Mouse (Mus musculus): Measurements from ENCODE around the gene Prorsd1. TPM values are rescaled to one million over a fixed set of nuclear protein-coding genes. Genes with fewer than 3 reads are reported as not detected.

Prorsd1 gene
- polyA plus RNA-seq, 1 experiment: 1.4 TPM

- no peak overlapping the region for H3K27ac ChIP-seq (ENCODE audit: insufficient read depth, low read length)
- DNase-seq (ENCODE audit: low read depth in 1 of 2, low spot score in 2 of 2): no peak
- peaks cover 20% of the 10 kb centered on the region for H3K36me3 ChIP-seq (ENCODE audit: control insufficient read depth, insufficient read depth, low read length)
- no peaks in the 10 kb centered on the region for H3K4me1 ChIP-seq (ENCODE audit: control insufficient read depth, insufficient read depth, insufficient read length)
- TF ChIP-seq CTCF (IDR thresholded peaks at IDR 0.05; ENCODE audit: extremely low read depth, insufficient read depth, insufficient read length, insufficient replicate concordance) (no peak), POLR2A (IDR thresholded peaks at IDR 0.05; ENCODE audit: low read depth, low read length) (no peak)
- 92% methylated on average over 1 of the region's 1 CpGs for WGBS
- no peaks in the 10 kb centered on the region for H3K27me3 ChIP-seq (ENCODE audit: control insufficient read depth, insufficient read depth, low read length)
- H3K4me3 ChIP-seq (ENCODE audit: extremely low read depth, insufficient read depth, insufficient read length): no peak overlapping the region
Observed at GRCm38 (mm10) chr11:29538201-29538600, 23.4 kb upstream of the Prorsd1 start.

- Histone ChIP-seq H3K27me3 (ENCODE audit: control insufficient read depth, insufficient read depth, low read length) (no peaks in the 10 kb centered on the region), H3K36me3 (ENCODE audit: control insufficient read depth, insufficient read depth, low read length) (peaks cover 7% of the 10 kb centered on the region), H3K4me1 (ENCODE audit: control insufficient read depth, insufficient read depth, insufficient read length) (peaks cover 2% of the 10 kb centered on the region; the same call in 1 of the 2 replicates), H3K4me3 (ENCODE audit: extremely low read depth, insufficient read depth, insufficient read length) (peak within 1 kb of the TSS; percentile 83), H3K27ac (ENCODE audit: insufficient read depth, low read length) (peak within 1 kb of the TSS; percentile 67)
- peak; percentile 64 for TF ChIP-seq POLR2A (IDR thresholded peaks at IDR 0.05; ENCODE audit: low read depth, low read length)
- no peak for TF ChIP-seq CTCF (IDR thresholded peaks at IDR 0.05; ENCODE audit: extremely low read depth, insufficient read depth, insufficient read length, insufficient replicate concordance)
- 3% methylated on average over 47 of the region's 47 CpGs for whole genome bisulfite sequencing
- DNase-seq (ENCODE audit: low read depth in 1 of 2, low spot score in 2 of 2): peak; percentile 37 to 51
Observed at GRCm38 (mm10) chr11:29525988-29526794, 11.4 kb upstream of the Prorsd1 start, which contains the start of gene Mtif2. Mtif2 (plus strand) TSS chr11:29526408.

GRCm38 (mm10) chr11:29514325-29514681 is 530 bp downstream of the Prorsd1 start:
- Histone ChIP-seq H3K27me3 (ENCODE audit: control insufficient read depth, insufficient read depth, low read length) (no peaks in the 10 kb centered on the region), H3K4me1 (ENCODE audit: control insufficient read depth, insufficient read depth, insufficient read length) (peaks cover 3% of the 10 kb centered on the region), H3K36me3 (ENCODE audit: control insufficient read depth, insufficient read depth, low read length) (peaks cover 11% of the 10 kb centered on the region), H3K4me3 (ENCODE audit: extremely low read depth, insufficient read depth, insufficient read length) (peak overlapping the region; percentile 71), H3K27ac (ENCODE audit: insufficient read depth, low read length) (peak overlapping the region; percentile 69)
- TF ChIP-seq POLR2A (IDR thresholded peaks at IDR 0.05; ENCODE audit: low read depth, low read length) (no peak), CTCF (IDR thresholded peaks at IDR 0.05; ENCODE audit: extremely low read depth, insufficient read depth, insufficient read length, insufficient replicate concordance) (no peak)
- 3% methylated on average over 10 of the region's 10 CpGs for WGBS
- peak in 1 of 2 experiments; percentile 15 for DNase-seq (ENCODE audit: low read depth in 1 of 2, low spot score in 2 of 2)

DNA sequence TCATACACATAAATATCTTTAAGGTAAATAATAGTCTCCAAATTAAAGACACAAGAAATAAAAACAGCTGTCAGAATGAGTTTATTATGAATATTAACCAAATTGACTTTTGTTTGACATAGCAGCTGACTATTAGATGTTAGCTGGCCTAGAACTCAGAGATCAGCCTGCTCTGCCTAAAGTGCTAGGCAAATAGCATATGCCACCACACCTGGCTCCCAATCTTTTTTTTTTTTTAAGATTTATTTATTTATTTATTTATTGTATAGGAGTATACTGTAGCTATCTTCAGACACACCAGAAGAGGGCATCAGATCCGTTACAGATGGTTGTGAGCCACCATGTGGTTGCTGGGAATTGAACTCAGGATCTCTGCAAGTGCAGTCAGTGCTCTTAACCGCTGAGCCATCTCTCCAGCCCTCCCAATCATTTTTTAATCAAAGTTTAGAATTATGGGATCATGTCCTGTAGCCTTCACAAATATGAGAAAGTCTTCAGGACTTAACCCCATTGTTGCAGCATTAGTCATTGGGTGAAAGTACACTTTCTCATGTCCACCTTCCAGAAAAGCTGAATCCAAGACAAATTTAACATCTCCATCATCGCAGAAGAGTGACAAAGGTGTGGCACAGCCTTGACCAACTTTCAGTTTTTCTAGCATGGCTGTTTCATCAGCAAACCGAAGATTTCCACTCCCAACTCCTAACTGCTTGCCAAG is 1.9 kb downstream of the Prorsd1 start:
- Histone ChIP-seq H3K27me3 (ENCODE audit: control insufficient read depth, insufficient read depth, low read length) (no peaks in the 10 kb centered on the region), H3K4me1 (ENCODE audit: control insufficient read depth, insufficient read depth, insufficient read length) (peaks cover 3% of the 10 kb centered on the region), H3K4me3 (ENCODE audit: extremely low read depth, insufficient read depth, insufficient read length) (no peak overlapping the region; the same call in 1 of the 2 replicates), H3K27ac (ENCODE audit: insufficient read depth, low read length) (no peak overlapping the region), H3K36me3 (ENCODE audit: control insufficient read depth, insufficient read depth, low read length) (peaks cover 12% of the 10 kb centered on the region)
- TF ChIP-seq CTCF (IDR thresholded peaks at IDR 0.05; ENCODE audit: extremely low read depth, insufficient read depth, insufficient read length, insufficient replicate concordance) (no peak), POLR2A (IDR thresholded peaks at IDR 0.05; ENCODE audit: low read depth, low read length) (no peak)
- DNase-seq (ENCODE audit: low read depth in 1 of 2, low spot score in 2 of 2): no peak
- 90% methylated on average over 4 of the region's 4 CpGs for WGBS

GRCm38 (mm10) chr11:29509421-29509820 is 5.4 kb downstream of the Prorsd1 start:
- TF ChIP-seq CTCF (IDR thresholded peaks at IDR 0.05; ENCODE audit: extremely low read depth, insufficient read depth, insufficient read length, insufficient replicate concordance) (no peak), POLR2A (IDR thresholded peaks at IDR 0.05; ENCODE audit: low read depth, low read length) (no peak)
- no peak overlapping the region for H3K4me3 ChIP-seq (ENCODE audit: extremely low read depth, insufficient read depth, insufficient read length)
- no peak overlapping the region for H3K27ac ChIP-seq (ENCODE audit: insufficient read depth, low read length)
- no peaks in the 10 kb centered on the region for H3K27me3 ChIP-seq (ENCODE audit: control insufficient read depth, insufficient read depth, low read length)
- no peak for DNase-seq (ENCODE audit: low read depth in 1 of 2, low spot score in 2 of 2)
- peaks cover 12% of the 10 kb centered on the region for H3K36me3 ChIP-seq (ENCODE audit: control insufficient read depth, insufficient read depth, low read length)
- 98% methylated on average over 1 of the region's 1 CpGs for WGBS
- H3K4me1 ChIP-seq (ENCODE audit: control insufficient read depth, insufficient read depth, insufficient read length): peaks cover 3% of the 10 kb centered on the region

DNA sequence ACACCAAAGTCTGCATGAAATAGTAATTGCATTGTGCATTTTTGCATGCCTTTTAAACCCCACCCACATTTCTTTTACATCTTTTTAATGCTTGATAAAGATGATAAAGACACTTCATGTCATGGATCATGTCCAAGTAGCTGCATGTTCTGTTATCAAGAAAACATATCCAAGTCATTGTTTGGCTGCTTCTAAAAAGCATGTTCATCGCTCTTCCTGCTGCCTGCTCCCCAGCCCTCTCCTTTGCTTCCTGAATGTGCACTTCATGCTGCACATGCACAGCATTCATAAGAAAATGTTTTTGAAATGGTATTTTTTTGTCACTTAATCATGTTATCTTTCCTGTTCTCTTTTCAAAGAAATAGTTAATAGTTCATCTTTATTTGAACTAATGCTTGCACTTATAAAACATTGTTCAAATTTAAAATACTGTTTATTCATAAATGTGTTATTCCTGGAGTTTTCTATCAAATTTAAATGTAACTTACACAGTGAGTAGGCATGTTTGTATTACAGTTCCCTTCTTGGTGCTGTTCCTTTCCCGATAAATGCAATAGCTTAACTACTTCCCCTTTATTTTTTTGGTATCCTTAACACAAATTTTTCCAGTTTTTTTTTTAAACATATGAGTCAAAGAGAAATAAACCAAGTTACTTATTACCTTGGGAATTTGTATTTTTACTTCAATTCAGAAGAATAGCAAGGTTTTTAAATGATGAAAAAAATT is 9.8 kb downstream of the Prorsd1 start:
- no peak for DNase-seq (ENCODE audit: low read depth in 1 of 2, low spot score in 2 of 2)
- Histone ChIP-seq H3K4me3 (ENCODE audit: extremely low read depth, insufficient read depth, insufficient read length) (no peak overlapping the region), H3K36me3 (ENCODE audit: control insufficient read depth, insufficient read depth, low read length) (0 out of 2 replicates have a peak, but pooled peaks cover 1% of the 10 kb centered on the region), H3K4me1 (ENCODE audit: control insufficient read depth, insufficient read depth, insufficient read length) (no peaks in the 10 kb centered on the region), H3K27me3 (ENCODE audit: control insufficient read depth, insufficient read depth, low read length) (no peaks in the 10 kb centered on the region), H3K27ac (ENCODE audit: insufficient read depth, low read length) (no peak overlapping the region)
- TF ChIP-seq POLR2A (IDR thresholded peaks at IDR 0.05; ENCODE audit: low read depth, low read length) (no peak), CTCF (IDR thresholded peaks at IDR 0.05; ENCODE audit: extremely low read depth, insufficient read depth, insufficient read length, insufficient replicate concordance) (no peak)
- WGBS: 81% methylated on average over 2 of the region's 2 CpGs

Measured in spleen, adult 2 months (tissue).